Mouse (Mus musculus) 3134 (cell line): ENCODE measurements at regions not wholly inside any gene's neighbourhood (a gene's known extent, or its start where the extent isn't known, plus 50 kb on each side); places are given as distances from the start of the nearest gene placed in this dataset.

ENCODE experiments used
- DNase-seq: peaks from one replicate; pipeline ENCODE4 v3.0.0-alpha.2; 2011; ENCODE audit warnings: low spot score; ENCODE audit not compliant: insufficient read length; ENCODE audit errors: extremely low read depth

DNA sequence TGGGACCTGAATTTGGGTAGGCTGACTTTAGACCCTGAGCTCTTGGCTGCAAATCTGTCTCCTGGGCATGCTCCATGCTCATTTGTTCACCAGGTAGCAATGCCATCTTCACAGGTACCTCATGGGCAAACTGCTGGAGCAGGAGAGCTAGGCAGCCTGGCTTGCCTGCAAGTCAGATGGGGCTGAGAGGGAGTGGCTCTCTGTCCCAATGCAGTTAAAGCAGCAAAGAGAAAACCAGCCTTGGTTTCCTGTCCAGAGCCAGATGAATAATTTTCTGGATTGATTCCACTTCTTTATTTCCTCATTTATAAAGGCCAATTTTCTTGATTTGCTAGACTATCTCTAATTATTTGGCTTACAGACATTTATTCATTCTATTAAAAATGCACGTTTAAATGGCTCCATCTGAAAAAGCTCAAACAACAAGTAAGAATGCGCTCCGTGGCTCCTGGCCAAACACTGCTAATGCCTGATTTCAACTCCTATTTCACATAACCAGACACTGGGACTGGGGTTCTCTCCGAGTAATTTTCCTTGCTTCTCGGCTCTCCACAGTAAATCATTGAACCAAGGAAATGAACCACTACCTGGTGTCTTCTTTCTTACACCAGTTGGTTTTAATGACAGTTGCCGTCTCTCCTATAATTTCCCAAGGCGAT is 60.5 kb downstream of the Rsl24d1 start:
- no peak for DNase-seq

GRCm38 (mm10) chr9:73176645-73177044 is 63.4 kb downstream of the Rsl24d1 start:
- DNase-seq: no peak

DNA sequence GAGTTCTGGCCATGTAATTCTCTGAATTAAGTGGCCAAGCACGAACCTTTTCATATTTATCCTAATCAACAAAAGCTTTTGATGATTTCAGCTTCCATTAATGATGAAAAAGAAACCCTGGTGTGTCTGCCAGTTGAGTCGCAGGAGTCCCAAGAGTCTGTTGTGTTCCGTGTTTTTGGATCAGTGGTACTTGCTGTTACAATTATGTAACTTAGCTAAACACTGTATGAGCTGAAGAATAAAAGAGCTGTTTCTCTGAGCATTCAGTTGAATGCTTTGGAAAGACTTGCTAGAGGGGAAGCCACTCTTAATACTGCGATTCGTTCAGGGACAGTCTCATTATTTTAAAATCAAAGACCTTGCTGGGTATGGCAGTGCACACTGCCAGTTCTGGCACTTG is 70.1 kb downstream of the Rsl24d1 start:
- no peak for DNase-seq

DNA sequence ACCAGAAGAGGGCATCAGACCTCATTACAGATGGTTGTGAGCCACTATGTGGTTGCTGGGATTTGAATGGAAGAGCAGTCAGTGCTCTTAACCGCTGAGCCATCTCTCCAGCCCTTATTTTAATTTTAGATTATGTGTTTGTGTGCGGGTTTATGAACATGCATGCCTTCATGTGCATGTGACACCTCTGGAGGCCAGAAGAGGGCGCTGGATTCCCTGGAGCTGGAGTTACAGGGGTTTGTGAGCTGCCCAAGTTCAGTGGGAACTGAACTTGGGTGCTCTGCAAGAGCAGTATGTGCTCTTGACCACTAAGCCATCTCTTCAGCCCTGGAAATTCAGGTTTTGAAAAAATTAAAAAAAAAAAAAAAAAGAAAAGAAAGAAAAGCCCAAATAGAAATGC is 71.7 kb downstream of the Rsl24d1 start:
- no peak for DNase-seq

DNA sequence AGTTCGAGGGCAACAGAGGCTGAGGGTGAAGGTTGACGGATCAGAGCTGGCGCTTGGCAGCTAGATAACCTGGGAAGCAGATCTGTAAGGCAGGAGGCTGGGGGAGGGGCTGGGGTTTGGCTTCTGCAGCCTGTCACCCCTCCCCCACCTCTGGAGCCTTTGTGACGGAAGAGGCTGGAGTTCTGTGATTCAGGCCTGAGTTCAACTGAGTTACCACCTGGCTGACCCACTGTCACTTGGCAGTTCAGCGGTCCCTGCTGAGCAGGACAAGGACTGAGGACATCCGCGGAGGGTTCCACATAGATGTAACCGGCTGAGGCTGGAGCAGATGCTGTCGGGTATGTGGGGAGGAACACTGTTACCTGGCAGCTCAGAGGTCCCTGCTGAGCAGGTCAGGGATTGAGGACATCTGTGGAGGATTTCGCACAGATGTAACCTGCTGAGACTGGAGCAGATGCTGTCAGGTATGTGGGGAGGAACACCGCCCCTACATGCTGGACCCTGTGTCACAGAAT is 79.1 kb downstream of the Rsl24d1 start:
- no peak for DNase-seq

- no peak for DNase-seq
These were observed 85.2 kb downstream of the Rsl24d1 start for GRCm38 (mm10) chr9:73198261-73199085.

GRCm38 (mm10) chr9:73223111-73223510 is 109.9 kb downstream of the Rsl24d1 start:
- DNase-seq: no peak

DNA sequence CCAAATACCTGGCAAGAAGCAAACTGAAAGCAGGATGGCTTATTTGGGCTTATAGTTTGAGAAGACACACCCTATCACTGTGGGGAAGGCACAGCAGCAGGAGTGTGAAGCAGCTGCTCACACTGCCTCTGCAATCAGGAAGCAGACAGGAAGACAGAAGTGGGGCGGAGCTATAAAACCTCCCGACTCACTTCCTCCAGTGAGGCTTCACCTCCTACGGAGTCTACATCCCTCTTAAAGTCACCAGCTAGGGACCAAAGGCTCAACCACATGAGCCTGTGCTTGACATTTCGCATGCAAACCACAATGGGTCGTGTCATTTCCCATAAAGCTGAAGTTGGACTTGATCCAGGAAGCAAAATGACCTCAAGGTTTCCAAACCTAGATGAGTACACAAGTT is 127.0 kb downstream of the Rsl24d1 start:
- DNase-seq: peak; percentile 5

- no peak for DNase-seq
These were observed 129.5 kb downstream of the Rsl24d1 start for GRCm38 (mm10) chr9:73242521-73243308.

GRCm38 (mm10) chr9:73244177-73244576 is 131.0 kb downstream of the Rsl24d1 start:
- no peak for DNase-seq

GRCm38 (mm10) chr9:73245524-73245923 is 132.3 kb downstream of the Rsl24d1 start:
- DNase-seq: no peak

- DNase-seq: no peak
These were observed 144.9 kb downstream of the Rsl24d1 start for GRCm38 (mm10) chr9:73258171-73258570.

- no peak for DNase-seq
These were observed 145.4 kb downstream of the Rsl24d1 start for GRCm38 (mm10) chr9:73258640-73259039.

DNA sequence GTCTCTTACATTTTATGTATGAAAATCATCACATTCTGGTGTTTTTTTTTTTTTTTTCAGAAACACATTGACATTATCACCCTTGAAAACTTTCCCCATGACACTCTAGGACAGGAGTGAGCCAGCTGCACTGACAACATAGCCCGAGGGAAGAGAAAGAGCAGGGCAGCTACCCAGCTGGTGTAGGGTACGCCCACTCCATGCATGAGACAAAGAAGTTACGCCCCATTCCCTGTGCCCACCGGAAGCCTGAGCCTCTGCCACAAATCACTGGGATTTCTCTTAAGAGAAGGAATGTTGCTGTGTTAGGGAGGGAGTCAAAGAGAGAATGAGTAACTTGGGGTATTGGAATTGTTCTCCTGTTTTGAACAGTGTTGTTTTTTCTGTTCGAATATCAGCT is 149.5 kb downstream of the Rsl24d1 start:
- DNase-seq: peak; percentile 5

DNA sequence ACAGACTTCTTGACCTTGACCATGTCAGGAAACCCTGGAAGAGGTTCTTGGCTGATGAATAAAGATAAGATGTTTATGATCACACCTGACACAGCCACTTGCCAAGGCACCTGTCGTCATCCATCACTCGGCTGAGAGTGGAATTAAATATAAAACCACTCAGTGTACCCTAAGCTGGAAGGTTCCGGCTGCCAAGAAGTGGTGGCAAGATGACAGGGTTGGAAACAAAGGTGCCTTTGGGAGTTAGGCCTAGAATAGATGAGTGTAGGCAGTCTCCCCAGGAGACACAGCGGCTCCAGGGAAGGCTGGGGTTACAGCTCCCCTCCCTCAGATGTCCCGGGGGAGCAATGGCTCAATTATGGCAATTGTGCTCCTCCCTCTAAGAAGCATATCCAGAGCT is 157.0 kb downstream of the Rsl24d1 start:
- no peak for DNase-seq

DNA sequence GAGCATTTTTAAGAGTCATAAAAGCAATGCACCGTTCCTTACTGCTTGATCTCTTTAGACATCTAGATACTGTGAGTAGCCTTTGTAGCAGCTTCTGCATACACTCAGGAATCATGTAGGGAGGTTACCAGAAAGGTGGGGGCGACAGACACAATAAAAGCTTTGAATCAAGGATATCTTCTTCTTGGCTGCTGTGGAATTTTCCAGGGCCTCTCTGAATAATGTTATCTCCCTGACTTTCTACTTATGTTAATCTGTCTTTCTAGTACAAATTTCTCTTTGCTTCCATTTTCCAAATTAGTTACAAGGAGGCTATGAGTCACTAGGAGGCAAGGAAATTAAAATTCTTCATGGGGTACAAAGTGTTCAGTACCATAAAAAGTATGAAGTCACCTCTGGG is 159.4 kb downstream of the Rsl24d1 start:
- no peak for DNase-seq

DNA sequence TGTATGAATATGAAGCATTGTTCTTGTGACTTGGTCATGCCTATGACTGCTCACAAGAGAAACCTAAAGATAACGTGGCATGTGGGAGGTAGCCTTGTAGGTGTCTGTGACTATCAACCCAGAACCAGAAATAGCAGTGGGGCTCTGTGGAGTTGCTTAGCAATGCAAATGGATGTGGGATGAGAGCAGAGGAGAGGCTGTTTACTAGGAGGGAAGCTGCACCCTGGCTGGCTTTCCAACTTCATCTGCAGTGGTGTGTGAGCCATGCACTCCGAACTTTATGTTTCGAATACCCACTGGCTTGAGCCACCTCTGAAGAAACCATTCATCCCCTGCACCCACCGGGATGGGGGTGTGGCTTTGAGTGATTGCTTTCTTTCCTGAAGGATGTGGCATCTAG is 160.5 kb downstream of the Rsl24d1 start:
- no peak for DNase-seq

GRCm38 (mm10) chr9:73275671-73276070 is 162.4 kb downstream of the Rsl24d1 start:
- DNase-seq: no peak

- no peak for DNase-seq
These were observed 182.1 kb downstream of the Rsl24d1 start for GRCm38 (mm10) chr9:73295287-73295686.

- DNase-seq: no peak
These were observed 189.1 kb downstream of the Rsl24d1 start for GRCm38 (mm10) chr9:73302156-73302918.
